Mouse (Mus musculus): ENCODE measurements around the gene Fam181a.

DNA sequence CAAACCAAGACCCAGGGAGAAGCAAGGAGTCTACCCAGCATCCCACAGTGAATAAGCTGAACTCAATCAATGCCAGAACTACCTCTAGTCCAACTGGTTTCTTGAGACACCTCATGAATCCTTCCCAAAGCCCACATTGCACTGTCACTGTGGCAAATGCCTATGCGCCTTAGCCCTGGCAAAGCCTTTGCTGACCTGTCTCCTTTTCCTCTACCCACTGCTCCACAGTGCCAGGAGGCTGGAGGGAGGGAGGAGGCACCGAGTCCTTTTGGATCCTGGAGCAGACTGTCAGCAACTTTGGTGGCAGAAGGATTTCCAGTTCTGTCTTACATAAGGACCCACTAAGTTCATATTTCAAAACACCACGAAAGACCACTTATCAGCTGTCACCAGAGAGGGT is 27.4 kb upstream of the Fam181a start:
- TF ChIP-seq CTCF (conservative IDR thresholded peaks at IDR 0.05; ENCODE audit: low read length) (no peak), NANOG (IDR thresholded peaks at IDR 0.05; ENCODE audit: borderline replicate concordance, low read length) (no peak)

Data from E14TG2a.4 (cell line).